Mouse (Mus musculus): ENCODE results near the gene 2010003K11Rik. TPM values are rescaled to one million over a fixed set of nuclear protein-coding genes. Genes with fewer than 3 reads are reported as not detected.
A peak's percentile ranks its signal among the peaks of the same experiment; 100 is the strongest.

2010003K11Rik gene
- polyA plus RNA-seq, 1 experiment from 2014 or later, result not detected

DNA sequence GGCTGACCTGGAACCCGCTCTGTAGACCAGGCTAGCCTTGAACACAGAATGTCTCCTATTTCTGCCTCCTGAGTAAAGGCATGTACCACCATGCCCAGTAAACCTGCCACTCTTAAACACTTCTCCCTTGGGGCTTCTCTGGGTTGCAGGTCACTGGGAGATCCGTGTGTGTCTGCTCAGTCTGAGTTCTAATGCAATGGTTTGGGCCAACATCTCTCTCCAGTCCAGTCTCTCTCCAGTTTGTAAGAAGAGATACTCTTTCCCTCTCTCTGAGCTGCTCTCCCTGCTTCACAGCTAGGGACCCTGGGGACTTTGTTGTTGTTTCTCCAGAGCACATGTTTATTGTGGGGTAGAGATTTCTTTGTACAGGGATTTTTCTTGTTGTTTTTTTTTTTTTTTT, 17.9 kb upstream of the 2010003K11Rik start:
- no peaks in the 10 kb centered on the region for H3K9me3 ChIP-seq (replicated peaks)
- no peak overlapping the region for H3K9ac ChIP-seq
- no peak for ATAC-seq (replicated peaks; ENCODE audit: low FRiP score)
- peak overlapping the region; percentile 13; the same call in 1 of the 2 replicates for H3K27ac ChIP-seq
- WGBS, result 57% methylated on average over 2 of the region's 2 CpGs
- H3K36me3 ChIP-seq, result no peaks in the 10 kb centered on the region
- H3K4me2 ChIP-seq, result no peak overlapping the region
- no peak overlapping the region for H3K4me3 ChIP-seq (replicated peaks)
- peaks cover 15% of the 10 kb centered on the region for H3K4me1 ChIP-seq
- H3K27me3 ChIP-seq, result peaks cover 4% of the 10 kb centered on the region; the same call in 1 of the 2 replicates

- Histone ChIP-seq H3K36me3 (no peaks in the 10 kb centered on the region), H3K4me2 (no peak overlapping the region), H3K4me1 (peaks cover 20% of the 10 kb centered on the region), H3K9me3 (replicated peaks) (no peaks in the 10 kb centered on the region), H3K4me3 (replicated peaks) (no peak overlapping the region), H3K9ac (no peak overlapping the region), H3K27ac (0 out of 2 replicates have a peak overlapping the region, but pooled peaks have one; percentile 13), H3K27me3 (peaks cover 5% of the 10 kb centered on the region; the same call in 1 of the 2 replicates)
- ATAC-seq (replicated peaks; ENCODE audit: low FRiP score), result no peak
- 46% methylated on average over 2 of the region's 2 CpGs for WGBS
These were observed 17.4 kb upstream of the 2010003K11Rik start for GRCm38 (mm10) chr19:4515746-4516145.

DNA sequence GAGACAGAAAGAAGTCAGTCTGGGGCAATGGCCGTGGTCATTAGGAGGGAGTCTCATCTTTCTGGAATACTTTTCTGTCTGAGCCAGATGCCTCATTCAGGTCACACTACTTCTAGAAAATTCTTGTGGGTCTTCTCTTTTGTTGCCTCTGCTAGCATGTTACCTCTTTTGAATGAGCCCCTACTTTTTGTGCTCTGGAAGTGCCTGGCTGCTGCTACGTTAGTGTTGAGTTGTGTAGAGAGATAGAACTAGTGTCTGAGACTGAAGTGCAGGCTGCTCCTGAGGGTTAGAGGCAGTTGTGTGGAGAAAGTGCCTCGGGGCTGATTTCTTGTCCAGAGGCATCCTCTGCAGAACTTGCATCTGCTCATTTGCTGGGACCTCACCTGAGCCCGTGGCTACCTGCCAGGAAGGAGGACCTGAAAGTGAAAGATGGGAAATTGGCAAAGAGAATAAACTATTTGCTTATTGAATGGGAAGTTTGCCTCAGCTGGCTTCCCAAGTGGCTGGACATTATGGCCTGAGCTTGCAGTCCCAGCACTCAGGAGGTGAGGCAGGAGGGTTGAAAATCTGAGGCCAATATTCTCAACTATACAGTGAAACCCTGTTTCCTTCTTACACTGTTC, 15.0 kb upstream of the 2010003K11Rik start:
- Histone ChIP-seq H3K27ac (no peak overlapping the region), H3K4me3 (replicated peaks) (no peak overlapping the region), H3K36me3 (no peaks in the 10 kb centered on the region), H3K9me3 (replicated peaks) (no peaks in the 10 kb centered on the region), H3K27me3 (peaks cover 5% of the 10 kb centered on the region; the same call in 1 of the 2 replicates), H3K4me1 (peaks cover 27% of the 10 kb centered on the region), H3K9ac (no peak overlapping the region), H3K4me2 (no peak overlapping the region)
- no peak for ATAC-seq (replicated peaks; ENCODE audit: low FRiP score)
- WGBS, result 75% methylated on average over 4 of the region's 4 CpGs

DNA sequence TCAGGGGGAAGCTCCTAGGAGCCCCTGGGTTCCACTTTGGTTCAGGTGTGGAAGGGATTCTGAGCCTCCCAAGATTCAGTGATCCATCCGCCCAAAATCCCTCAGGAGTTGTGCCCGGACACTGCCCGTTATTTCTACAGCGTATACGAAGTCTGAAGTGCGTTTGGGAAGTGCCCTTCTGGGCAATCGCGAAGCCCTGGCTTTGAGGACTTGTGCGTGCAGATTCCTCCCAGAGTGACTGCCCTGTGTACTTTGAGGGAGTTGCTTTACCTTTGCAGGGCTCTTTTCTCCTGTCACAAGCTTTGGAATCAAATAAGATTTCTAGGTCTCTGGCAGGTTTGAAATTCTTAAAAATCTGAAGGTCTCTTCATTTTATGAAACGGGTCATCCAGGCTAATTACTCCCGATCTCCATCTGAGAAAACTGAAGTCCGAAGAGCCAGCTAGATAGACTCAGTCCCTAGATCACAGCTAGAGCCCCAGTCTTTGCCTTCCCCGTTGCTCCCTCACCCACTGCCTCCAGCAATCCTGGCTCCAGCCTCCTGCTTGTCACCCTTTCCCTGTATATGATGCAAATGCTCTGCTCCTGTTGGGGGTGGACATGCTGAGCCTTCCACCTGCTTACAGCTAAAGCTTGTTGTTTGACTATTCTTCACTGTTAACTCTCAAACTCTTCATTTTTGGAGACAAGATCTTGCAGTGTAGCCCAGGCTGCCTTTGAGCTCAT, 12.9 kb upstream of the 2010003K11Rik start:
- Histone ChIP-seq H3K4me3 (replicated peaks) (peak overlapping the region; percentile 66), H3K9me3 (replicated peaks) (no peaks in the 10 kb centered on the region), H3K4me1 (peaks cover 26% of the 10 kb centered on the region), H3K27me3 (peaks cover 5% of the 10 kb centered on the region; the same call in 1 of the 2 replicates), H3K27ac (no peak overlapping the region), H3K36me3 (no peaks in the 10 kb centered on the region), H3K4me2 (peak overlapping the region; percentile 95), H3K9ac (peak overlapping the region; percentile 39)
- 8% methylated on average over 13 of the region's 13 CpGs for WGBS
- no peak for ATAC-seq (replicated peaks; ENCODE audit: low FRiP score)

GRCm38 (mm10) chr19:4509986-4510963, 11.9 kb upstream of the 2010003K11Rik start, which contains the start of gene Pcx:
Pcx (plus strand) TSS chr19:4510472.
- peak within 1 kb of the TSS; percentile 95 for H3K4me2 ChIP-seq
- H3K36me3 ChIP-seq, result no peaks in the 10 kb centered on the region
- ATAC-seq (replicated peaks; ENCODE audit: low FRiP score), result peak; percentile 100
- no peaks in the 10 kb centered on the region for H3K9me3 ChIP-seq (replicated peaks)
- WGBS, result under 1% methylated on average over 77 of the region's 82 CpGs
- peaks cover 19% of the 10 kb centered on the region for H3K4me1 ChIP-seq
- H3K4me3 ChIP-seq (replicated peaks), result peak within 1 kb of the TSS; percentile 66
- H3K9ac ChIP-seq, result peak within 1 kb of the TSS; percentile 42
- H3K27me3 ChIP-seq, result peaks cover 5% of the 10 kb centered on the region; the same call in 1 of the 2 replicates
- H3K27ac ChIP-seq, result peak within 1 kb of the TSS; percentile 49

GRCm38 (mm10) chr19:4507746-4508145, 9.4 kb upstream of the 2010003K11Rik start:
- WGBS, result 76% methylated on average over 3 of the region's 3 CpGs
- no peak for ATAC-seq (replicated peaks; ENCODE audit: low FRiP score)
- H3K27ac ChIP-seq, result no peak overlapping the region

DNA sequence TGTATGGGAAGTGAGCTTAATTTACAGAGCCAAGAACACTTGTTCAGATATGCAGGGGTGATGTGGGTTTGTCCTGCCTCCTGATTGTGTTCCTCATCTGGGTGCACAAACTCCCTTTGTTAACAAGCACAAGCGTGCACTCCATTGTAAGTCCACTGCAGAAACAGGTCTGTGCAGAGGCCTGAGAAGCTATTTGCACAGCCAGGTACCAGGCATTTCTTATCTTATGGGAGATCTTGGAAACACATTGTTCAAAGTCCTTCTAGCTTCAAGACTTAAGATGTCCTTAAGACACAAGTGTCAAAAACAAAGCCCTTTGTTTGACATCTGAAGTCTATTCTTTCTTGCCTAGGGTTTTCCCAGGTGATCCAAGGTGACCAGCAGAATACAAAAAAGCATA, 6.4 kb upstream of the 2010003K11Rik start:
- ATAC-seq (replicated peaks; ENCODE audit: low FRiP score), result no peak
- Histone ChIP-seq H3K9ac (no peak overlapping the region), H3K4me2 (no peak overlapping the region), H3K9me3 (replicated peaks) (no peaks in the 10 kb centered on the region), H3K36me3 (no peaks in the 10 kb centered on the region), H3K4me1 (peaks cover 5% of the 10 kb centered on the region; the same call in 1 of the 2 replicates), H3K4me3 (replicated peaks) (no peak overlapping the region), H3K27me3 (no peaks in the 10 kb centered on the region), H3K27ac (no peak overlapping the region)
- 97% methylated on average over 1 of the region's 1 CpGs for WGBS

More at GRCm38 (mm10) chr19:4507746-4508145, 9.4 kb upstream of the 2010003K11Rik start:
- Histone ChIP-seq H3K36me3 (no peaks in the 10 kb centered on the region), H3K9me3 (replicated peaks) (no peaks in the 10 kb centered on the region), H3K4me2 (no peak overlapping the region), H3K4me1 (peaks cover 16% of the 10 kb centered on the region), H3K27me3 (peaks cover 5% of the 10 kb centered on the region; the same call in 1 of the 2 replicates), H3K9ac (no peak overlapping the region), H3K4me3 (replicated peaks) (no peak overlapping the region)

- Histone ChIP-seq H3K4me1 (peaks cover 6% of the 10 kb centered on the region), H3K4me3 (replicated peaks) (no peak overlapping the region), H3K27me3 (no peaks in the 10 kb centered on the region), H3K9me3 (replicated peaks) (no peaks in the 10 kb centered on the region), H3K36me3 (no peaks in the 10 kb centered on the region), H3K4me2 (no peak overlapping the region), H3K27ac (no peak overlapping the region), H3K9ac (no peak overlapping the region)
- no peak for ATAC-seq (replicated peaks; ENCODE audit: low FRiP score)
- 78% methylated on average over 2 of the region's 2 CpGs for WGBS
These were observed 4.3 kb upstream of the 2010003K11Rik start for GRCm38 (mm10) chr19:4502701-4503100.

- no peaks in the 10 kb centered on the region for H3K27me3 ChIP-seq
- H3K27ac ChIP-seq, result no peak overlapping the region
- peak; percentile 54; the same call in 1 of the 2 replicates for ATAC-seq (replicated peaks; ENCODE audit: low FRiP score)
- peaks cover 15% of the 10 kb centered on the region for H3K4me1 ChIP-seq
- H3K4me2 ChIP-seq, result peak overlapping the region; percentile 32; the same call in 1 of the 2 replicates
- no peak overlapping the region for H3K9ac ChIP-seq
- H3K36me3 ChIP-seq, result no peaks in the 10 kb centered on the region
- H3K9me3 ChIP-seq (replicated peaks), result no peaks in the 10 kb centered on the region
- 5% methylated on average over 4 of the region's 4 CpGs for WGBS
- H3K4me3 ChIP-seq (replicated peaks), result no peak overlapping the region
These were observed 965 bp downstream of the 2010003K11Rik start for GRCm38 (mm10) chr19:4497263-4497973.

GRCm38 (mm10) chr19:4496535-4497262, 1.7 kb downstream of the 2010003K11Rik start:
- Histone ChIP-seq H3K4me1 (peaks cover 15% of the 10 kb centered on the region), H3K27me3 (no peaks in the 10 kb centered on the region), H3K4me3 (replicated peaks) (no peak overlapping the region), H3K36me3 (no peaks in the 10 kb centered on the region), H3K9me3 (replicated peaks) (no peaks in the 10 kb centered on the region), H3K9ac (no peak overlapping the region), H3K27ac (no peak overlapping the region), H3K4me2 (no peak overlapping the region)
- no peak for ATAC-seq (replicated peaks; ENCODE audit: low FRiP score)
- 92% methylated on average over 3 of the region's 3 CpGs for WGBS
